Comparison of ENCODE assay signal across 8 mouse cellular contexts in the genomic region with DNA sequence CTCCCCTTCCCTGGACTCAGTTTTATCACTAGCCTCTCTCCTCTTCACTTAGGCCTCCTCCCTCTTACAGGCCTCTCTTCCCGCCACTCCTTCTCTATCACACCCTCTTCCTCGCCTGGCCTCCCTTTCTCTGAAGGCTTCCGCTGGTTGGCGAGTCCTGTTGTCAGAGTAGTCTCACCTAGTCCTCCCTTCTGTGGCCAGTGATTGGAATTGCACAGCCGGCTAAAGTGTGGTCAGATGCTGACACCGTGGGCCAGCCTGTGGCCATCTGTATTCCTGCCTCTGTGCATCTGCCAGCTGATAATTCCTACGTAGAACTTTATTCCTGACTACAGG. TPM values are rescaled to one million over a fixed set of nuclear protein-coding genes. Genes with fewer than 3 reads are reported as not detected.
DNase-seq lines count a peak whose midpoint lies in the region; ATAC-seq and TF ChIP-seq lines count a peak whose summit lies in the region.

No protein-coding gene starts in this region.

- TF ChIP-seq POLR2A in bone marrow, adult 2 months (IDR thresholded peaks at IDR 0.05; ENCODE audit: borderline replicate concordance, control insufficient read depth, low read depth, low read length), result no peak

- TF ChIP-seq CTCF in bone marrow, adult 2 months (IDR thresholded peaks at IDR 0.05; ENCODE audit: control insufficient read depth, insufficient read depth, low read length), result no peak
- TF ChIP-seq CTCF in forebrain, postnatal 0 days (IDR thresholded peaks at IDR 0.05; ENCODE audit: low read depth), result no peak; the same call in 1 of the 2 replicates
- no peak for TF ChIP-seq CTCF in liver, postnatal 0 days (IDR thresholded peaks at IDR 0.05; ENCODE audit: low read depth)

- peak overlapping the region; percentile 89 for H3K27ac ChIP-seq in kidney, embryonic 16.5 days (ENCODE audit: low read length)
- peak overlapping the region; percentile 92 for H3K27ac ChIP-seq in bone marrow, adult 2 months (ENCODE audit: control insufficient read depth, insufficient read depth, low read depth, low read length, poor library complexity)
- H3K27ac ChIP-seq in forebrain, postnatal 0 days (ENCODE audit: low read depth, low read length), result peak overlapping the region; percentile 88
- peak overlapping the region; percentile 86 for H3K27ac ChIP-seq in liver, postnatal 0 days (ENCODE audit: low read depth)

- no peak for DNase-seq in kidney, adult 8-10 months
- DNase-seq in forebrain, postnatal 0 days, result no peak
- DNase-seq in liver, postnatal 0 days, result no peak
- no peak for DNase-seq in ovary, postnatal 14 days (ENCODE audit: low spot score)
- DNase-seq in embryo, embryonic 11 days, result no peak
- no peak for DNase-seq in right cerebral cortex, postnatal 36 days (ENCODE audit: low spot score in 2 of 2)

- H3K4me3 ChIP-seq in kidney, embryonic 16.5 days (ENCODE audit: low read length), result peak overlapping the region; percentile 88
- peak overlapping the region; percentile 82 for H3K4me3 ChIP-seq in bone marrow, adult 2 months (replicated peaks; ENCODE audit: control insufficient read depth, low read depth, low read length)
- peak overlapping the region; percentile 74 for H3K4me3 ChIP-seq in forebrain, postnatal 0 days (ENCODE audit: low read depth, low read length)
- H3K4me3 ChIP-seq in liver, postnatal 0 days (ENCODE audit: low read depth, low read length), result peak overlapping the region; percentile 60

- TF ChIP-seq EP300 in liver, postnatal 0 days (IDR thresholded peaks at IDR 0.05; ENCODE audit: low read depth), result 0 out of 2 replicates have a peak, but pooled peaks have one; percentile 40

- H3K9ac ChIP-seq in kidney, embryonic 16.5 days (replicated peaks; ENCODE audit: low read length), result peak overlapping the region; percentile 91
- H3K9ac ChIP-seq in forebrain, postnatal 0 days, result peak overlapping the region; percentile 74
- H3K9ac ChIP-seq in liver, postnatal 0 days (replicated peaks), result peak overlapping the region; percentile 61

- peak; percentile 40; the same call in 1 of the 2 replicates for ATAC-seq in kidney, embryonic 16.5 days (ENCODE audit: low FRiP score, low TSS enrichment)
- ATAC-seq in forebrain, postnatal 0 days, result 0 out of 2 replicates have a peak, but pooled peaks have one; percentile 0
- ATAC-seq in liver, postnatal 0 days, result peak; percentile 37

- no peaks in the 10 kb centered on the region for H3K27me3 ChIP-seq in kidney, embryonic 16.5 days (ENCODE audit: insufficient read depth, low read length)
- no peaks in the 10 kb centered on the region for H3K27me3 ChIP-seq in forebrain, postnatal 0 days (ENCODE audit: insufficient read depth, low read length)
- no peaks in the 10 kb centered on the region for H3K27me3 ChIP-seq in liver, postnatal 0 days (ENCODE audit: insufficient read depth, low read length)

- peaks cover 35% of the 10 kb centered on the region for H3K4me1 ChIP-seq in kidney, embryonic 16.5 days (ENCODE audit: insufficient read depth, low read length)
- H3K4me1 ChIP-seq in bone marrow, adult 2 months (ENCODE audit: control insufficient read depth, insufficient read depth, low read length), result peaks cover 6% of the 10 kb centered on the region
- H3K4me1 ChIP-seq in forebrain, postnatal 0 days (ENCODE audit: insufficient read depth), result peaks cover 8% of the 10 kb centered on the region
- peaks cover 47% of the 10 kb centered on the region for H3K4me1 ChIP-seq in liver, postnatal 0 days (ENCODE audit: insufficient read depth)

- peaks cover 14% of the 10 kb centered on the region; the same call in 1 of the 2 replicates for H3K36me3 ChIP-seq in kidney, embryonic 16.5 days (ENCODE audit: insufficient read depth, low read length)
- H3K36me3 ChIP-seq in forebrain, postnatal 0 days (ENCODE audit: insufficient read depth), result peaks cover 32% of the 10 kb centered on the region
- peaks cover 24% of the 10 kb centered on the region for H3K36me3 ChIP-seq in liver, postnatal 0 days (replicated peaks; ENCODE audit: insufficient read depth, low read length)

- peak overlapping the region; percentile 96 for H3K4me2 ChIP-seq in kidney, embryonic 16.5 days (replicated peaks; ENCODE audit: low read depth, low read length)
- H3K4me2 ChIP-seq in forebrain, postnatal 0 days (ENCODE audit: low read depth), result peak overlapping the region; percentile 94
- peak overlapping the region; percentile 92 for H3K4me2 ChIP-seq in liver, postnatal 0 days (ENCODE audit: low read depth, low read length)

- no peaks in the 10 kb centered on the region for H3K9me3 ChIP-seq in kidney, embryonic 16.5 days (ENCODE audit: low read length)
- no peaks in the 10 kb centered on the region for H3K9me3 ChIP-seq in forebrain, postnatal 0 days (ENCODE audit: low read length)
- H3K9me3 ChIP-seq in liver, postnatal 0 days (ENCODE audit: low read length), result no peaks in the 10 kb centered on the region

- WGBS in kidney, embryonic 16.5 days, result 0% methylated on average over 7 of the region's 7 CpGs
- WGBS in bone marrow, adult 2 months, result 1% methylated on average over 7 of the region's 7 CpGs
- WGBS in forebrain, postnatal 0 days, result 2% methylated on average over 7 of the region's 7 CpGs
- 0% methylated on average over 7 of the region's 7 CpGs for WGBS in liver, postnatal 0 days (ENCODE audit: insufficient replicate concordance)

RNA-seq across cellular contexts. Expression of a gene that starts 0.8 kb away (rescaled TPM):
- 148 and 161 TPM in 2 replicates for polyA plus RNA-seq in kidney, embryonic 16.5 days (2015; fragmentation: Nextera tagmentation; extraction: Ambion mirVana)
- 43.5 and 60.2 TPM in 2 replicates for polyA plus RNA-seq in bone marrow, adult 2 months (2011; ENCODE audit: insufficient read depth, insufficient read length, low replicate concordance, missing spikeins)
- 46.2 and 48.8 TPM in 2 replicates for total RNA-seq in forebrain, postnatal 0 days (2014; rRNA removed)
- 139 and 156 TPM in 2 replicates for polyA plus RNA-seq in forebrain, postnatal 0 days (2015; fragmentation: Nextera tagmentation; extraction: Ambion mirVana)
- polyA plus RNA-seq in liver, postnatal 0 days (2015; fragmentation: Nextera tagmentation; extraction: Ambion mirVana), result 92.7 and 97.5 TPM in 2 replicates

RNA-seq across cellular contexts. Expression of a gene that starts 52.4 kb away (rescaled TPM):
- polyA plus RNA-seq in kidney, embryonic 16.5 days (2015; fragmentation: Nextera tagmentation; extraction: Ambion mirVana), result 62.0 and 62.8 TPM in 2 replicates
- 26.5 and 27.1 TPM in 2 replicates for polyA plus RNA-seq in bone marrow, adult 2 months (2011; ENCODE audit: insufficient read depth, insufficient read length, low replicate concordance, missing spikeins)
- total RNA-seq in forebrain, postnatal 0 days (2014; rRNA removed), result 72.6 and 84.8 TPM in 2 replicates
- 22.7 and 34.5 TPM in 2 replicates for polyA plus RNA-seq in forebrain, postnatal 0 days (2015; fragmentation: Nextera tagmentation; extraction: Ambion mirVana)
- 7.9 and 8.6 TPM in 2 replicates for polyA plus RNA-seq in liver, postnatal 0 days (2015; fragmentation: Nextera tagmentation; extraction: Ambion mirVana)
